Mouse (Mus musculus) heart, postnatal 0 days (tissue): ENCODE data around the gene C3ar1.

Experiments
- CTCF ChIP-seq: IDR thresholded peaks from 2 replicates; pipeline ENCODE4 v1.5.1; 2016; ENCODE audit warnings: antibody characterized with exemption, control low read depth, low read depth
- EP300 ChIP-seq: IDR thresholded peaks from 2 replicates; pipeline ENCODE4 v1.6.1; 2016; ENCODE audit warnings: antibody characterized with exemption, low read depth

- no peak for TF ChIP-seq CTCF
- no peak for TF ChIP-seq EP300
Measured at GRCm38 (mm10) chr6:122800640-122801300, 55.2 kb downstream of the C3ar1 start.
